Mouse (Mus musculus) limb, embryonic 11.5 days (tissue): ENCODE data around the gene Slc30a2. TPM values are rescaled to one million over a fixed set of nuclear protein-coding genes. Genes with fewer than 3 reads are reported as not detected.

Experiments
- ATAC-seq: fragments of 200-750 bp; cut with Nextera tagmentation; 2 replicates; pipeline ENCODE4 v1.8.0; 2017; ENCODE audit warnings: low read depth; ENCODE audit not compliant: insufficient number of reproducible peaks, low FRiP score, low TSS enrichment
- DNase-seq: peaks from one replicate; pipeline ENCODE4 v3.0.0-alpha.2; 2015; ENCODE audit warnings: low spot score
- H3K27ac ChIP-seq: fragments of 300-500 bp; sonication (generic); replicated peaks from 2 replicates; pipeline ENCODE4 v1.5.1; 2014; ENCODE audit warnings: low read depth, mild to moderate bottlenecking, low read length
- H3K27me3 ChIP-seq: fragments of 300-500 bp; sonication (generic); 2 replicates; pipeline ENCODE4 v1.6.1; 2014; ENCODE audit warnings: mild to moderate bottlenecking, low read length, mixed read lengths; ENCODE audit not compliant: control insufficient read depth, insufficient read depth
- H3K36me3 ChIP-seq: fragments of 300-500 bp; sonication (generic); 2 replicates; pipeline ENCODE4 v1.6.1; 2014; ENCODE audit warnings: mild to moderate bottlenecking, low read length, moderate library complexity, mixed read lengths; ENCODE audit not compliant: control insufficient read depth, insufficient read depth
- H3K4me1 ChIP-seq: fragments of 300-500 bp; sonication (generic); 2 replicates; pipeline ENCODE4 v1.6.1; 2014; ENCODE audit warnings: low read length, mixed read lengths; ENCODE audit not compliant: control insufficient read depth, insufficient read depth
- H3K4me2 ChIP-seq: fragments of 300-500 bp; sonication (generic); 2 replicates; pipeline ENCODE4 v1.6.1; 2014; ENCODE audit warnings: low read depth, mild to moderate bottlenecking, moderate library complexity; ENCODE audit not compliant: severe bottlenecking
- H3K4me3 ChIP-seq: fragments of 300-500 bp; sonication (generic); 2 replicates; pipeline ENCODE4 v1.5.1; 2014; ENCODE audit warnings: low read depth, low read length
- H3K9ac ChIP-seq: fragments of 300-500 bp; sonication (generic); 2 replicates; pipeline ENCODE4 v1.6.1; 2014; ENCODE audit warnings: mild to moderate bottlenecking, low read length
- H3K9me3 ChIP-seq: fragments of 300-500 bp; sonication (generic); 2 replicates; pipeline ENCODE4 v1.6.1; 2016; ENCODE audit warnings: low read length; ENCODE audit not compliant: control insufficient read depth
- WGBS: fragments of 180-500 bp; shearing (Covaris S2); extraction: QIAGEN DNeasy Blood & Tissue Kit; methylation state at CpG from one replicate; pipeline ENCODE4 v1.1.7; 2014; 5-methylcytosine and 5-hydroxymethylcytosine counted together
- polyA plus RNA-seq: library from polyadenylated mRNA; unstranded; fragments of >200 nt; fragmentation: Nextera tagmentation; extraction: Ambion mirVana; gene quantifications from 2 replicates; pipeline ENCODE4 v1.2.1, GENCODE M21; 2014

Gene Slc30a2
- polyA plus RNA-seq, 1 experiment from 2014 or later, result not detected

DNA sequence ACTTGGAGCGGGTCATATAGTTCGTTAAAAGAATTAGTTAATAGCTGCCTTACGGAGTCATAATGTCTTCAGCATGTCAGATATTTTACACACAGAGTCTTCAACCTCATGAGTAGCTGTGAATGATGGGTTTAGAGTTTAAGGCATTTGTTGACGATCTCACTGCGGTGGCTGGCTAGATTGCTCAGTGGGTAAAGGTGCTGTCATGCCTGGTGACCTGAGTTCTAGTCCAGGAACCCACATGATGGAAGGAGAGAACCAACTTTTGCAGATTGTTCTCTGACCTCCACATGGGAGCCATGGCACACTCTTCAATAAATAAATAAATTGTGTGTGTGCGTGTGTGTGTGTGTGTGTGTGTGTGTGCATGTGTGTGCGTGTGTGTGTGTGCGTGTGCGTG lies 54.8 kb downstream of the Slc30a2 start:
- no peaks in the 10 kb centered on the region for H3K9me3 ChIP-seq
- WGBS, result 83% methylated on average over 9 of the region's 9 CpGs
- DNase-seq (no peak), ATAC-seq (no peak)
- H3K27me3 ChIP-seq, result no peaks in the 10 kb centered on the region
- H3K4me2 ChIP-seq, result no peak overlapping the region; the same call in 1 of the 2 replicates
- H3K9ac ChIP-seq, result no peak overlapping the region
- no peak overlapping the region for H3K27ac ChIP-seq
- H3K4me3 ChIP-seq, result no peak overlapping the region
- H3K4me1 ChIP-seq, result peaks cover 7% of the 10 kb centered on the region
- H3K36me3 ChIP-seq, result no peaks in the 10 kb centered on the region

DNA sequence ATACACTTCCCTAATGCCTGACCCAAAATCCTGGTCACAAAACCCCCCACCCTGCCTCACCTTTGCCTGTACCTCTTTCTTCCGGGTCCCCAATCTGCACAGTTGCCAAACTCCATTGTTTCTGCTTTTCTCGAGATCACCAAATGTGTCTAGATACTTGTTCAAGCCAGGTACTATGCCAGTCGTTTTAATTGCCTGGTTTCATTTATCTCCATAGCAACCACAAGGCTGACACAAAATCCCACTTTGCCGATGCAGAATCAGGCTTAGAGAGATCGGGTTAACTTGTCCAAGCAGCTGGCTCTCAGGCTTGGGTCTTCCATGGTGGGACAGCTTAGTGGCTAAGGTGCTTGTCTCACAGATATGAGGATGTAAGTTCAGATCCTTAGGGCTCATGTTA lies 57.2 kb downstream of the Slc30a2 start:
- Histone ChIP-seq H3K4me3 (no peak overlapping the region), H3K4me1 (peaks cover 7% of the 10 kb centered on the region), H3K9ac (no peak overlapping the region), H3K4me2 (no peak overlapping the region), H3K36me3 (no peaks in the 10 kb centered on the region), H3K9me3 (no peaks in the 10 kb centered on the region), H3K27me3 (no peaks in the 10 kb centered on the region), H3K27ac (no peak overlapping the region)
- no peak for DNase-seq
- WGBS, result 34% methylated on average over 5 of the region's 5 CpGs
- no peak for ATAC-seq

DNA sequence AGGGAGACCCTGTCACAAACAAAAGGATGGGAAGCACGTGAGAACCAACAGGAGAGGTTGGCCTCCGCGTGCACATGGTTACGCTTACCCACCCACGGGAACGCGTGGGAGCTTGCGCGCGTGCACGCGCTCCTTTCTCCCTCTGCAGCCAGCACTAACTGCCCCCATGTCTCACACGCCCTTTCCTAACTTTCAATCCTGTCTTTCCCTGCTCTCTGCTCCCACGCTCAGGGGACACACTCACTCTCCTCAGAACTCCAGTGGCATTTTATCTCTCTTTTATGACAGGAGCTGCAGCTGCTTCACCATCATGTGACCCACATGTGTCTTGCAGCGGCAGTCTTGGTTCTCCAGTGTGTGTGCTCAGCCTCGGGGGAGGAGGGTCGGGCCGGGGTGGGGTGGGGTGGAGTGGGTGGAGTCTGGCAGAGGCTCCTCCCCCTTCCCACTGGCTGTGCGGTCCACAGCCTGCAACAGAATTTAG lies 58.2 kb downstream of the Slc30a2 start:
- no peak overlapping the region for H3K27ac ChIP-seq
- H3K4me2 ChIP-seq, result peak overlapping the region; percentile 67
- no peaks in the 10 kb centered on the region for H3K36me3 ChIP-seq
- H3K9me3 ChIP-seq, result no peaks in the 10 kb centered on the region
- ATAC-seq (peak; percentile 55; the same call in 1 of the 2 replicates), DNase-seq (peak; percentile 73)
- H3K27me3 ChIP-seq, result no peaks in the 10 kb centered on the region
- 10% methylated on average over 19 of the region's 19 CpGs for WGBS
- H3K9ac ChIP-seq, result peak overlapping the region; percentile 32; the same call in 1 of the 2 replicates
- H3K4me1 ChIP-seq, result peaks cover 7% of the 10 kb centered on the region
- peak overlapping the region; percentile 25 for H3K4me3 ChIP-seq

DNA sequence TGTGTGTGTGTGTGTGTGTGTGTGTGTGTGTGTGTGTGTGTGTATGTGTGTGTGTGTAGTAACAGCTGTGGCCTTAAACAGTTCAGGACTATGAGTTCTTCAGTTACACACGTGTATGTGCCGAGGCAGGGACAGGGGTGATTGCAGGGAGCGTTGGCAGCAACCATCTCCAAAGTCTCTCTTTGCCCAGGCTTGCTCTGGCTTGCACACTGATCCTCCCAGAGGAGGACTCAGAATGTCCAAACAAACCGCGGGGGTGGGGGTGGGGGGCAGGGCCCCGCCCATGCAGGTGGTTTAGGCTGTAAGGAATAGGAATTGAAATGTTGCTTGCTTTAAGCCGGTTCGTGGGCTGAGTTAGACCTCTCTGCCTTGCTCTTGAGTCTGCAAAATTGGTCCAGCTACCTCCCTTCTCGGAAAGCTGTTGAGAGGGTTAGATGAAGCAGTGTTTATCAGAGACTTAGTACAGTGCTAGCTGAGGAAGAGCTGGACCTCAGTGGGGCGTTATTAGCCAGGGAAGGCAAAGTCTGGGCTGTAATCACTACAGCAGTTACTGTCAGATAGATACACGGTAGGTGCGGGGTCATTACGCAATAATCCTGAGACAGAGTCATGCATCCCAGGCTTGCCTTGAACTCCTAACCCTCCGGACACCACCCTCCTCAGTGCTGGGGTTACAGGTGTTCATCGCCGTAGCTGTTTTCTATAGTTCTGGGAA lies 59.0 kb downstream of the Slc30a2 start:
- WGBS, result 62% methylated on average over 16 of the region's 16 CpGs
- Histone ChIP-seq H3K4me2 (no peak overlapping the region), H3K27me3 (no peaks in the 10 kb centered on the region), H3K9me3 (no peaks in the 10 kb centered on the region), H3K9ac (no peak overlapping the region), H3K4me3 (no peak overlapping the region), H3K27ac (no peak overlapping the region), H3K4me1 (peaks cover 7% of the 10 kb centered on the region), H3K36me3 (no peaks in the 10 kb centered on the region)
- no peak for ATAC-seq
- no peak for DNase-seq

DNA sequence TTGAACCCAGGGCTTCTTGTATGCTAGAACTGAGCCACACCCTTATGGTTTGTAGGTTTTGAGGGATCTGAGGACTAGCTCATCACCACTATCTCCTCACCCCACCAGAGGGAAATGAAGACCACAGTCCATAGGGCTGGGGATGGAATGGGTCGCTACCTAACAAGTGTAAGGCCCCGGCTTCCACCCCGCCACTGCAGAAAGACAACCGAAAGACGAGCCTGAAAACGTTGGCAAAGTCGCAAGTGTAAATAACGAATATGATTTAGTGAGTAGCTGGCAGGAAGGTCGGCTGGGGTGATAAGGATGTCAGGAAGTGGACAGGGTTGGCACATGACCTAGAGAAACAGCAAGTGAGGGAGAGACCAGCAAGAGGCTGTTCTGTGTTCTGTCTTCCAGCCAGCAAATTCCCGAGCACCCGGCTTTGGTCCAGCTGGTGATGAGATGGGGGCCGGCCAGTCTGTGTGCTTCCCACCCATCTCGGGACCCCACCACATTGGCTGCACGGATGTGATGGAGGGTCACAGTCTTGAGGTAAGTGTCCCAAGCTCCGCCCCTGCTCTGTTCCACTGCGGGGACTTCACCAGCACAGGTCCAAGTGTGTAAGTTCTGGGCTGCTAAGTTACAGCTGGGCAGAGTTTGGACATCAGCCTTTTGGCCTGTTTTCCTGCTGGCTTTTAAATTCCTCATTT lies 59.7 kb downstream of the Slc30a2 start:
- no peaks in the 10 kb centered on the region for H3K27me3 ChIP-seq
- no peak overlapping the region for H3K27ac ChIP-seq
- H3K4me2 ChIP-seq, result no peak overlapping the region
- ATAC-seq (no peak), DNase-seq (no peak)
- H3K4me3 ChIP-seq, result no peak overlapping the region
- peaks cover 7% of the 10 kb centered on the region for H3K4me1 ChIP-seq
- H3K9ac ChIP-seq, result no peak overlapping the region
- WGBS, result 80% methylated on average over 16 of the region's 16 CpGs
- no peaks in the 10 kb centered on the region for H3K36me3 ChIP-seq
- no peaks in the 10 kb centered on the region for H3K9me3 ChIP-seq

DNA sequence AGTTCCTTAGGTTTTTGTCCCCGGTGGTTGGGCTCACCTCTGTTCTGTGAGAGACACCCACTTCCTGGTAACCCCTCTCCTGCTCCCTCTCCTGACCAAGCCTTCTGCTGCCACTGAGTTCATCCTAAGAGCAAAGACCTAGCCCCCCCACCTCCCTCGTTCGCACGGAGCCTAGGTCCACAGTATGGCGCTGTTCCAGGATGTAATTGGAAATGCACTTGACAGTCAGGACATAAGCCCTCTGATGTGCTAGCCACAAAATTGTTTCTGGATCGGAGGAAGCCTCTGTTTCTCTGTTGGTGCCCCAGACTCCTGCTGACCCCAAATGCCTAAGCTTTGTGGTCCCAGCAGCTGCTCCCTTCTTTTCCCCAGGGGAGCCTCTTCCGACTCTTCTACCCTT lies 60.7 kb downstream of the Slc30a2 start:
- no peak overlapping the region for H3K9ac ChIP-seq
- 67% methylated on average over 7 of the region's 7 CpGs for WGBS
- H3K27me3 ChIP-seq, result no peaks in the 10 kb centered on the region
- no peak overlapping the region for H3K27ac ChIP-seq
- no peak overlapping the region for H3K4me3 ChIP-seq
- H3K4me1 ChIP-seq, result peaks cover 7% of the 10 kb centered on the region
- DNase-seq (no peak), ATAC-seq (no peak)
- H3K9me3 ChIP-seq, result no peaks in the 10 kb centered on the region
- no peak overlapping the region for H3K4me2 ChIP-seq
- H3K36me3 ChIP-seq, result no peaks in the 10 kb centered on the region

Other genes with a start within 250 kb of the Slc30a2 start
- gene Cd52, start 248.1 kb upstream of the Slc30a2 start, polyA plus RNA-seq, result 5.1 and 6.2 TPM in 2 replicates
- 5.7 and 6.0 TPM in 2 replicates for gene Ubxn11, start 240.6 kb upstream of the Slc30a2 start, polyA plus RNA-seq
- 314 and 345 TPM in 2 replicates for gene Sh3bgrl3, start 214.4 kb upstream of the Slc30a2 start, polyA plus RNA-seq
- gene Cep85, start 156.1 kb upstream of the Slc30a2 start, polyA plus RNA-seq, result 26.6 and 33.8 TPM in 2 replicates
- gene Gm7534, start 140.2 kb upstream of the Slc30a2 start, polyA plus RNA-seq, result not detected in 2 replicates
- not detected in 2 replicates for gene Catsper4, start 115.8 kb upstream of the Slc30a2 start, polyA plus RNA-seq
- gene Cnksr1, start 104.8 kb upstream of the Slc30a2 start, polyA plus RNA-seq, result 0.81 and 1.5 TPM in 2 replicates
- 0.35 and 0.43 TPM in 2 replicates for gene E130218I03Rik, start 99.5 kb upstream of the Slc30a2 start, polyA plus RNA-seq
- 16.2 and 17.1 TPM in 2 replicates for gene Zfp593, start 97.6 kb upstream of the Slc30a2 start, polyA plus RNA-seq
- gene Gm30191, start 96.2 kb upstream of the Slc30a2 start, polyA plus RNA-seq, result not detected in 2 replicates
- 5.5 and 7.1 TPM in 2 replicates for gene Grrp1, start 89.1 kb upstream of the Slc30a2 start, polyA plus RNA-seq
- 20.6 and 21.0 TPM in 2 replicates for gene Pdik1l, start 55.3 kb upstream of the Slc30a2 start, polyA plus RNA-seq
- gene Trim63, start 28.1 kb upstream of the Slc30a2 start, polyA plus RNA-seq, result 0.51 and 0.55 TPM in 2 replicates
- gene Extl1, start 40.7 kb downstream of the Slc30a2 start, polyA plus RNA-seq, result 1.0 and 1.4 TPM in 2 replicates
- gene Pafah2, start 53.1 kb downstream of the Slc30a2 start, polyA plus RNA-seq, result 9.5 and 10.8 TPM in 2 replicates
- gene Stmn1, start 125.1 kb downstream of the Slc30a2 start, polyA plus RNA-seq, result 2,250 and 2,263 TPM in 2 replicates
- gene Paqr7, start 153.5 kb downstream of the Slc30a2 start, polyA plus RNA-seq, result 0.65 and 0.88 TPM in 2 replicates
- gene Aunip, start 167.8 kb downstream of the Slc30a2 start, polyA plus RNA-seq, result 8.9 and 10.0 TPM in 2 replicates
- 120 and 121 TPM in 2 replicates for gene Mtfr1l, start 192.2 kb downstream of the Slc30a2 start, polyA plus RNA-seq
- 31.7 and 44.4 TPM in 2 replicates for gene Selenon, start 209.0 kb downstream of the Slc30a2 start, polyA plus RNA-seq